Mouse (Mus musculus): Measurements from ENCODE around the gene Camk2b. TPM values are rescaled to one million over a fixed set of nuclear protein-coding genes. Genes with fewer than 3 reads are reported as not detected.

Camk2b gene
- total and polyA plus RNA-seq, 2 experiments from 2014 or later, result 165 to 188 TPM

- Histone ChIP-seq H3K4me3 (ENCODE audit: low read length) (no peak overlapping the region), H3K9ac (replicated peaks; ENCODE audit: low read length) (no peak overlapping the region), H3K4me1 (ENCODE audit: insufficient read depth, low read length) (no peaks in the 10 kb centered on the region), H3K36me3 (ENCODE audit: insufficient read depth, low read length) (peaks cover 65% of the 10 kb centered on the region), H3K27me3 (ENCODE audit: insufficient read depth, low read length) (no peaks in the 10 kb centered on the region), H3K4me2 (ENCODE audit: low read depth, low read length) (no peak overlapping the region), H3K27ac (no peak overlapping the region), H3K9me3 (ENCODE audit: low read length) (no peaks in the 10 kb centered on the region)
- 72% methylated on average over 11 of the region's 11 CpGs for WGBS
- no peak for TF ChIP-seq CTCF (IDR thresholded peaks at IDR 0.05; ENCODE audit: low read depth)
- DNase-seq (ENCODE audit: low spot score) (no peak), ATAC-seq (no peak)
Observed at GRCm38 (mm10) chr11:5965865-5966264, 100.3 kb downstream of the Camk2b start.

- ATAC-seq, result no peak
- Histone ChIP-seq H3K27ac (no peak overlapping the region), H3K9me3 (ENCODE audit: low read length) (no peaks in the 10 kb centered on the region), H3K27me3 (ENCODE audit: insufficient read depth, low read length) (no peaks in the 10 kb centered on the region), H3K4me1 (ENCODE audit: insufficient read depth, low read length) (peaks cover 10% of the 10 kb centered on the region), H3K4me3 (ENCODE audit: low read length) (no peak overlapping the region), H3K36me3 (ENCODE audit: insufficient read depth, low read length) (peaks cover 36% of the 10 kb centered on the region), H3K4me2 (ENCODE audit: low read depth, low read length) (no peak overlapping the region), H3K9ac (replicated peaks; ENCODE audit: low read length) (no peak overlapping the region)
- no peak for DNase-seq (ENCODE audit: low spot score)
- 76% methylated on average over 2 of the region's 2 CpGs for WGBS
- TF ChIP-seq CTCF (IDR thresholded peaks at IDR 0.05; ENCODE audit: low read depth), result no peak
Observed at GRCm38 (mm10) chr11:5960051-5960450, 106.1 kb downstream of the Camk2b start.

- peak within 1 kb of the TSS; percentile 93 for H3K9ac ChIP-seq (replicated peaks; ENCODE audit: low read length)
Observed at GRCm38 (mm10) chr11:5955546-5956276, 110.5 kb downstream of the Camk2b start, which contains the start of gene Ykt6. Gene Ykt6, plus strand, starts transcription at chr11:5955693.

GRCm38 (mm10) chr11:5954965-5955504 is 111.1 kb downstream of the Camk2b start:
- Histone ChIP-seq H3K36me3 (ENCODE audit: insufficient read depth, low read length) (no peaks in the 10 kb centered on the region; the same call in 1 of the 2 replicates), H3K4me2 (ENCODE audit: low read depth, low read length) (peak overlapping the region; percentile 87), H3K4me3 (ENCODE audit: low read length) (peak overlapping the region; percentile 96), H3K9me3 (ENCODE audit: low read length) (no peaks in the 10 kb centered on the region), H3K27ac (peak overlapping the region; percentile 93), H3K4me1 (ENCODE audit: insufficient read depth, low read length) (peaks cover 15% of the 10 kb centered on the region), H3K9ac (replicated peaks; ENCODE audit: low read length) (peak overlapping the region; percentile 93), H3K27me3 (ENCODE audit: insufficient read depth, low read length) (no peaks in the 10 kb centered on the region)
- peak; percentile 79 for DNase-seq (ENCODE audit: low spot score)
- TF ChIP-seq CTCF (IDR thresholded peaks at IDR 0.05; ENCODE audit: low read depth), result peak; percentile 66
- ATAC-seq, result peak; percentile 80
- 4% methylated on average over 7 of the region's 7 CpGs for WGBS

More at GRCm38 (mm10) chr11:5955546-5956276, 110.5 kb downstream of the Camk2b start, which contains the start of gene Ykt6:
- TF ChIP-seq CTCF (IDR thresholded peaks at IDR 0.05; ENCODE audit: low read depth), result no peak
- H3K4me2 ChIP-seq (ENCODE audit: low read depth, low read length), result peak within 1 kb of the TSS; percentile 87
- peak within 1 kb of the TSS; percentile 93 for H3K27ac ChIP-seq
- no peaks in the 10 kb centered on the region; the same call in 1 of the 2 replicates for H3K36me3 ChIP-seq (ENCODE audit: insufficient read depth, low read length)
- WGBS, result under 1% methylated on average over 64 of the region's 71 CpGs
- DNase-seq (ENCODE audit: low spot score) (peak; percentile 98), ATAC-seq (peak; percentile 96)
- H3K9me3 ChIP-seq (ENCODE audit: low read length), result no peaks in the 10 kb centered on the region
- peak within 1 kb of the TSS; percentile 96 for H3K4me3 ChIP-seq (ENCODE audit: low read length)
- no peaks in the 10 kb centered on the region for H3K27me3 ChIP-seq (ENCODE audit: insufficient read depth, low read length)
- H3K4me1 ChIP-seq (ENCODE audit: insufficient read depth, low read length), result peaks cover 12% of the 10 kb centered on the region

GRCm38 (mm10) chr11:5954435-5954834 is 111.7 kb downstream of the Camk2b start:
- Histone ChIP-seq H3K4me3 (ENCODE audit: low read length) (no peak overlapping the region), H3K4me1 (ENCODE audit: insufficient read depth, low read length) (peaks cover 18% of the 10 kb centered on the region), H3K9me3 (ENCODE audit: low read length) (no peaks in the 10 kb centered on the region), H3K27ac (no peak overlapping the region; the same call in 1 of the 2 replicates), H3K36me3 (ENCODE audit: insufficient read depth, low read length) (no peaks in the 10 kb centered on the region), H3K9ac (replicated peaks; ENCODE audit: low read length) (no peak overlapping the region), H3K4me2 (ENCODE audit: low read depth, low read length) (no peak overlapping the region), H3K27me3 (ENCODE audit: insufficient read depth, low read length) (no peaks in the 10 kb centered on the region)
- TF ChIP-seq CTCF (IDR thresholded peaks at IDR 0.05; ENCODE audit: low read depth), result no peak
- ATAC-seq, result no peak
- 85% methylated on average over 5 of the region's 5 CpGs for WGBS
- DNase-seq (ENCODE audit: low spot score), result no peak

GRCm38 (mm10) chr11:5953130-5953765 is 112.9 kb downstream of the Camk2b start:
- TF ChIP-seq CTCF (IDR thresholded peaks at IDR 0.05; ENCODE audit: low read depth), result peak; percentile 54
- Histone ChIP-seq H3K27ac (no peak overlapping the region), H3K9me3 (ENCODE audit: low read length) (no peaks in the 10 kb centered on the region), H3K4me2 (ENCODE audit: low read depth, low read length) (no peak overlapping the region), H3K27me3 (ENCODE audit: insufficient read depth, low read length) (no peaks in the 10 kb centered on the region), H3K36me3 (ENCODE audit: insufficient read depth, low read length) (no peaks in the 10 kb centered on the region), H3K4me3 (ENCODE audit: low read length) (no peak overlapping the region), H3K9ac (replicated peaks; ENCODE audit: low read length) (no peak overlapping the region), H3K4me1 (ENCODE audit: insufficient read depth, low read length) (peaks cover 18% of the 10 kb centered on the region)
- WGBS, result 28% methylated on average over 8 of the region's 8 CpGs
- DNase-seq (ENCODE audit: low spot score) (peak; percentile 63), ATAC-seq (no peak)
